Mouse (Mus musculus) inflammation-experienced regulatory T-cells, adult 16 weeks (primary cell): Measurements from ENCODE around the gene Ccdc6. TPM values are rescaled to one million over a fixed set of nuclear protein-coding genes. Genes with fewer than 3 reads are reported as not detected.

Source experiments
- polyA plus RNA-seq: library from polyadenylated mRNA; unstranded; fragments of 100-300 nt; shearing (Covaris generic); gene quantifications from one replicate; pipeline ENCODE4 v1.2.1, GENCODE M21; 2017

Ccdc6 gene
- polyA plus RNA-seq: 7.3 TPM

DNA sequence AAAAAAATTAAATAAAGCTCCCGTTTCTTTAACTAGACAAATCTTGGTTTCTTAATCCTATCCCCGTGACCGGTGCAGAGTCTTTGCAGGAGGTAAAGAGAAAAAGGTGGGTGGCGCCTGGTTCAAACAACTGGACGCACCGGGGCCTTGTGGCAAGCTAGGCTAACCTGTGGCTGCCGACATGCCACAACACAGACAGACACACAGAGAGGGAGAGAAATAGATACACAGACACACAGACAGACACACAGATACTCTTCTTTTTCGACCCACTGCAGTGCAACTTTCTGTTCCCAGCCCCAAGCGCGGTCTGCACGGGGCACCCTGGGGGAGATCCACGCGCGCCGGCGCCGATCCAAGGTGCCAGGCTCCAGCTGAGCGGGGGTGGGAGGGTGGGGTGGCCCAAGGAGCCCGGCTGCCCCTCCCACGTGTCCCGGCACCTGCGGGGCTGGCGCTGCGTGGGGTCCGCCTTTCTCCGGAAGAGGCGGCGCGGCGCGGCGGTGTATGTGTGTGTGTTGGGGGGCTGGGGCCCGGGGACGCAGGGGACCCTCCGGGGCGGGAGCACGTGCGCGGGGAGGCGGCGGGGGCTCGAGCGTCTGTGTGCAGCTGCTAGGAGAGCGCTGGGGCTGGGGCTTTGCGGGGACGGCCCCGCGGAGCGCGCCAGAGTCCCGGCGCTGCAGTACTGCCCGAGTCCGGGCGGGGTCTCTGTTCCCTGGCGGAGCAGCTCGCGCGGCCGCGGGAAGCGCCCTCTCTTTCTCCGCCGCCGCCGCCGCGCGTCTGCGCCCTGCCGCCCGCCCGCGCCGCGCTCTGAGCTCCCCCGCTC, at the start of gene Ccdc6:
Gene Ccdc6 (plus strand): TSS at position 756 of the 823 bp plus-strand sequence.

DNA sequence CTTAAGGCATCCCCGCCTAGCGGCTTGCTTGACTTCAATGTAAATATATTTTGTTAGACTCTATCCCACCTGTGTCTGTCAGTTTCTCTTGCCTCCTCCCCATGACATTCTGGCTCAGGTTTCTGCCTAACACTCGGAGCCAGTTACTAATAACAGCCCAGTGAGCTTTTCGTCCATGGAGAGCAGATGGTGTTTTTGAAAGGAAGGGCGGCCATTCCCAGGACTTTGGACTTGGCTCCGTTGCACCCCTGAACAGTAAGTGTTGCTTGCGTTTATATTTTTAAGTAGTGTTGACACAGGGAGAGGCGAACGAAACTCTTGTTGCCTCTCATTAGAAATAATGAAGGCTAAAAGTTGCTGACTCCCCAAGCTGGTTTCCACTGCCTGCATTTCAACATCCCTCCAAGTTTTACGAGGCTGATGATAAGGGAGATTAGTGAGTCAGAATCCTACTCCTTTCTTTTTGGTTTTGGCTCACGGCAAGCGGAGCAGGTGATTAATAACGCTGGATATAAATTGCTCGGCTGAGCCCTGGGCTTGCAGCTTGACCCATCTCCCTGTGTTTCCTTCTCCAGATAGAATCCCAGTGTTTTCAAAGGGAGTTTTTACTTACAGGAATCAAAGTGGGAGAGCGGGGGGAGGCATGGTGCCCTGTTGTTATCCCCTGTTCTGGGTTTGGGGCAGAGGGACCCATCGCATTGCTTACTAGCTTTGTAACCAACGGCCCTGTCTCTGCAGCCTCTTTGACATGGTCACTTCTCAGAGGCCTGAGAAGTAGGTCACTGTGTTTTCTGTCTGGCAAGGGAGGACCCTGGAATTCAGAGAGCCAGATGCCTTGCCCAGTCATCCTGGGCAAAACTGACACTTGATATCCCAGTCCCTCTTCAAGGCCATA, 107.8 kb downstream of the Ccdc6 start, which contains the start of gene Mrln:
Gene Mrln (plus strand): TSS at position 160 of the 895 bp plus-strand sequence.

Other genes with a start within 250 kb of the Ccdc6 start
- not detected for gene Mrln, start 107.5 kb downstream of the Ccdc6 start, polyA plus RNA-seq
- 0.30 TPM for gene Slc16a9, start 148.0 kb downstream of the Ccdc6 start, polyA plus RNA-seq